Mouse (Mus musculus): ENCODE measurements at regions not wholly inside any gene's neighbourhood (a gene's known extent, or its start where the extent isn't known, plus 50 kb on each side); places are given as distances from the start of the nearest gene placed in this dataset.

DNA sequence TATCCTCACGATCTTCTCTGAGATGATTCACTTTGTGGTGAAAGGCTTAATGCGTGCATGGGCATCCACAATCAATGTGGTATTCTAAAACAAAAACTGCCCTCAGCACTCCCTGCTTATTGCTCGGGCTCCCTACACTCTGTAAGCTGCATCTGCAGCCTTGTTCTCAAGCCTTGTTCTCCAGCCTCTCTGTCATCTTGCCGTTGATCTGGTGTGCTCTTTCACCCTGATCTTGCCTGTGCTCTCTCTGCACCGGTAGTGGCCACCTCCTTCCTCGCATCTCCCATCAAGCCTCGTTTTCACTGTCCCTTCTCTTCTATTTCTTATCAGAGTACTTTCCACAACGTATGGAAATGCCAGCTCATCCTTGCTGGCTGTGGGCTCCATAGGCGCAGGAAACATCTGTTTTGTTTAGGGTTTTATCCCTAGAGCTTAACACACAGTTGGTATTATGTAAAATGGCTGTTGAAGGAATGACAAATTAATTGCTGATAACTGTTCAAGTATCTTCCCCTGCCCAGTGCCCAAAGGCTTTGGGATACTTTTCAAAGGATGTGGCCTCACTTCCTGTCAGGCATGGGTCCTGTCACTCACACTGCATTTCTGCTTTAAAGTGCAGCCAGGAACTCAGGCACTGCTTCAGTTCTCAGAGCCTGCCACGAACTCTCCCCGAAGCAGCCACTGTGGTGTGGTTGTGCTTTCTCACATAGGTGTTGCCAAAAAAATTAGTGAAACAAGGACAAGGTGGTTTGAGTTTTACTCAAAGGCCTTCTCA lies 158.9 kb upstream of the Gm12728 start:
- no peaks in the 10 kb centered on the region for H3K27me3 ChIP-seq (ENCODE audit: control insufficient read depth, insufficient read depth, low read length, poor library complexity, severe bottlenecking)
- no peaks in the 10 kb centered on the region for H3K36me3 ChIP-seq (ENCODE audit: control insufficient read depth, insufficient read depth, low read length, poor library complexity, severe bottlenecking)
- DNase-seq (ENCODE audit: low read depth, low spot score), result no peak

DNA sequence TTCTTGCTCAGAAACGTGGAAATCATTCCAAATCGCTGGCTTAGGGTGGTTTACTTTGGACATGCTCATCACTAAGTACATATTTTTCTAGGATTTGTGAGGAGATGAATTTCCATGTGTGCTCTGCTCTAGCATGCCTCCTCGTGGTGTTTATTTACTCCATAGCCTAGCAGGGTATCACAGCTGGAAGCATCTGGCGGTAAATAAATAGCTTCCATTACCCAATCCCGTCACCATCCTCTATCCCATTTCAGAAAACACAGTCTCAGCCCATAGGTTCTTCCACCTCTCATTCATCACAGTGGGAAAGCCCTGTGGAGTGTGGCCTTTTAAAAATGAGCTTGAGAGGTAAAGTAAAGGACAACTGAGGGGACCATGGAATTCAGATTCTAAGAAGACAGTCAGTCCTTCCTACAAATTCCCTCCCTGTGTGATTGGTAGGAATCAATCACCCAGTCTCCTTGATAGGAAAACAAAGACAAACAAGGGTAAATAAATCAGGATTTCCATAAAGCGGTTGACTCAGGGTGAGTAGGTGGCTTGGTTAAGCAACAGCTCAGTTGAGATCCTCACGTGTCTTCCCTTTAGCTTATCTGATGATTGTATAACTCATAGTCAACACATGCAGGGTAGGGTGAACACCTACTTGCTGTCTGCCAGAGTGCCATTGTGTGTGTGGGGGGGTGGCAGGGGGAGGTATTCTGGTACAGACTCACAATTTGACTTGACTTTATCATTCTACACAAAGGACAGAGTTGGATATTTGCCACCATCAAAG lies 156.9 kb upstream of the Gm12728 start:
- no peak for DNase-seq (ENCODE audit: low read depth, low spot score)
- Histone ChIP-seq H3K36me3 (ENCODE audit: control insufficient read depth, insufficient read depth, low read length, poor library complexity, severe bottlenecking) (no peaks in the 10 kb centered on the region), H3K27me3 (ENCODE audit: control insufficient read depth, insufficient read depth, low read length, poor library complexity, severe bottlenecking) (no peaks in the 10 kb centered on the region)

GRCm38 (mm10) chr4:105633789-105634188 lies 155.9 kb upstream of the Gm12728 start:
- DNase-seq (ENCODE audit: low read depth, low spot score), result no peak
- Histone ChIP-seq H3K36me3 (ENCODE audit: control insufficient read depth, insufficient read depth, low read length, poor library complexity, severe bottlenecking) (no peaks in the 10 kb centered on the region), H3K27me3 (ENCODE audit: control insufficient read depth, insufficient read depth, low read length, poor library complexity, severe bottlenecking) (no peaks in the 10 kb centered on the region)

DNA sequence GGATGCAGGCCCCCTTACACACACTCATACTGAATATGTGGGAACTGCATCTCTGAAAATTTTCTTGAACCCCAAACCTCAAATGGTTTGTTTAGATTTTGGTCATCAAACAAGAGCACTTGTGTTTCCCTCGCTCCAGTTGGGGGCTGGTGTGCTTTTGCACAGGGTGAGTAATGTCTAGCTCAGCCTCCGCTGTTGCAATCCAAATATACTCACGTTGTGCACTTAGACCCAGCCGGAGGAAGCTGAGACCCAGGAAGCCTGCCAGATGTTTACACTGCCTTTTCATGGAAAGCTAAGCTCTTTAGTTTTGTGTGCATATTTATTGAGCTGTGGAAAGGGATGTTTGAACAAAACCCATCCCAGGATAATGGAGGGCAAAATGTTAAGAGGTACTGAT lies 148.9 kb upstream of the Gm12728 start:
- no peak for DNase-seq (ENCODE audit: low read depth, low spot score)
- Histone ChIP-seq H3K36me3 (ENCODE audit: control insufficient read depth, insufficient read depth, low read length, poor library complexity, severe bottlenecking) (no peaks in the 10 kb centered on the region), H3K27me3 (ENCODE audit: control insufficient read depth, insufficient read depth, low read length, poor library complexity, severe bottlenecking) (no peaks in the 10 kb centered on the region)

GRCm38 (mm10) chr4:105641582-105641981 lies 148.1 kb upstream of the Gm12728 start:
- Histone ChIP-seq H3K36me3 (ENCODE audit: control insufficient read depth, insufficient read depth, low read length, poor library complexity, severe bottlenecking) (no peaks in the 10 kb centered on the region), H3K27me3 (ENCODE audit: control insufficient read depth, insufficient read depth, low read length, poor library complexity, severe bottlenecking) (no peaks in the 10 kb centered on the region)
- DNase-seq (ENCODE audit: low read depth, low spot score), result no peak

DNA sequence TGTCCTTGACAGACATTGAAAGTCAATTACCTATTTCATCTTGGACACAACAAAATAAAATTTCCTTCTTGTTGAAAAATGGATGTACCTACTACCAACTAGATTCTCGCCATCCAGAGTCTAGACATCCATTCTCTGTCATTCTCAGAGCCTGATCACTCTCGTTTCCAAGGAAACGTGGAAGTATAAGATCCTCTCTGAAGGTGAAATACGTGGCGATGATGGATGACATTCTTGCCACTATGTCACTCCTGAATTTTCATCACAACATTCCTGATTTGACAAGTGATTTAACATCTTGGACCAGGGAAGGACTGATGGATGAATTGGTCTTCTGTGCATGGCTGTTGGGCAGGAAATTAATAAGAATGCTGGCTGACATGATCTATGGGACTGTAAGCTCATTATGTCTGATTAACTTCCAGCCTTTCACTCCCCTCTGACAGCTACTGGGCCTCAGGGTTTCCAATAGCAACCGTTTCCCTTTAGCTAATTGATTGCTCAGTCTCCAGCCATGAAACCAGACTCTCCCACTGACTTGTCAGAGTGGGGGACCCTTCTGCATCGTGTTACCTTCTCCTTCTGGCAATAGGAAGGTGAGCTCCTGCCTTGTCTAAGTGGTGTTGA lies 140.7 kb upstream of the Gm12728 start:
- DNase-seq (ENCODE audit: low read depth, low spot score), result no peak

DNA sequence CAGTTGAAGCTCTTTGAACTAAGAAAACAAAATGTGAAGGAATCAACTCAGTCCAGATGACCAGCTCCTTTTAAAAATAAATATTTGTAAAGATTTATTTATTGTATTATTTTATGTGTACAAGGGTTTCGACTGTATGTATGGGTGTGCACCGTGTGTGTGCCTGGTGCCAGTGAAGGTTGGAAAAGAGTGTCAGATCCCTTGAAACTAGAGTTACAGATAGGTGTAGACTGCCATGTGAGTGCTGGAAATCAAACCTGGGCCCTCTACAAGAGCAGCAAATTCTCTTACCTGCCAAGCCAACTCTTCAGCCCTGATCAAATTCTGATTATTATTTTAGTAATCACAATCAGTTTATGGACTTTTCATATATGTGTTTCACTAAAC lies 140.2 kb upstream of the Gm12728 start:
- no peaks in the 10 kb centered on the region for H3K27me3 ChIP-seq (ENCODE audit: control insufficient read depth, insufficient read depth, low read length, poor library complexity, severe bottlenecking)
- DNase-seq (ENCODE audit: low read depth, low spot score), result no peak
- H3K36me3 ChIP-seq (ENCODE audit: control insufficient read depth, insufficient read depth, low read length, poor library complexity, severe bottlenecking), result no peaks in the 10 kb centered on the region

More for the DNA sequence above, 140.7 kb upstream of the Gm12728 start:
- no peaks in the 10 kb centered on the region for H3K27me3 ChIP-seq (ENCODE audit: control insufficient read depth, insufficient read depth, low read length, poor library complexity, severe bottlenecking)
- H3K36me3 ChIP-seq (ENCODE audit: control insufficient read depth, insufficient read depth, low read length, poor library complexity, severe bottlenecking), result no peaks in the 10 kb centered on the region

DNA sequence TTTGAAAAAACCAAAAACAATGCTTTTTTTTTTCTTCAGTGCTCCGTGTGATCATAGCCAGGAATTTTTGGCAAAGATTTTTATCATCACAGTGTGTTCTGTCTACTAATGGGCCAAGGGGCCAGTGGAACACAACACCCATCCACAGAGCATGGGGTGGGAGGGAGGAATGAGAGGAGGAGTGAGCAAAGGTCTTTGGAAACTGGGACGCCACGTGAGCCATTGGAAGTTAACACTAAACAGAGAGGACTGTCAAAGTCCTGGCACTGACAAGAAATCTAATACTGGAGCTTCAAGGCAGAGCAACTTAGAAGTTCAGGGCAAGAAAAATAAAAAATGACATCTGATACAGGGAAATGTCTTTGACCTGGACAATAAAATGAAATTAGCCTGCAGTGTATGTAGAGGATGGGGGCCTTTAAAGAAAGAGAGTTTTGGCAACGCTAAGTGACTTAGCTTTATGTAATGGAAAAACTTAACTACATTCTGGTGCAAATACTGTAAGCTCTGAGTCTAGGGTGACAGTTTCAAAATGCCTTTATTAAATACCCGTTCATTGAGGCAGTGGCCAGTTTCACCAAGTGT lies 133.5 kb upstream of the Gm12728 start:
- Histone ChIP-seq H3K27me3 (ENCODE audit: control insufficient read depth, insufficient read depth, low read length, poor library complexity, severe bottlenecking) (no peaks in the 10 kb centered on the region), H3K36me3 (ENCODE audit: control insufficient read depth, insufficient read depth, low read length, poor library complexity, severe bottlenecking) (no peaks in the 10 kb centered on the region)
- no peak for DNase-seq (ENCODE audit: low read depth, low spot score)

GRCm38 (mm10) chr4:105658581-105658980 lies 131.1 kb upstream of the Gm12728 start:
- H3K36me3 ChIP-seq (ENCODE audit: control insufficient read depth, insufficient read depth, low read length, poor library complexity, severe bottlenecking), result no peaks in the 10 kb centered on the region
- no peak for DNase-seq (ENCODE audit: low read depth, low spot score)
- no peaks in the 10 kb centered on the region for H3K27me3 ChIP-seq (ENCODE audit: control insufficient read depth, insufficient read depth, low read length, poor library complexity, severe bottlenecking)

- Histone ChIP-seq H3K27me3 (ENCODE audit: control insufficient read depth, insufficient read depth, low read length, poor library complexity, severe bottlenecking) (no peaks in the 10 kb centered on the region), H3K36me3 (ENCODE audit: control insufficient read depth, insufficient read depth, low read length, poor library complexity, severe bottlenecking) (no peaks in the 10 kb centered on the region)
These were observed 113.0 kb upstream of the Gm12728 start for GRCm38 (mm10) chr4:105676690-105677089.

GRCm38 (mm10) chr4:105690716-105691115 lies 99.0 kb upstream of the Gm12728 start:
- no peak for DNase-seq (ENCODE audit: low read depth, low spot score)
- H3K27me3 ChIP-seq (ENCODE audit: control insufficient read depth, insufficient read depth, low read length, poor library complexity, severe bottlenecking), result no peaks in the 10 kb centered on the region
- no peaks in the 10 kb centered on the region for H3K36me3 ChIP-seq (ENCODE audit: control insufficient read depth, insufficient read depth, low read length, poor library complexity, severe bottlenecking)

More at GRCm38 (mm10) chr4:105676690-105677089, 113.0 kb upstream of the Gm12728 start:
- no peak for DNase-seq (ENCODE audit: low read depth, low spot score)

DNA sequence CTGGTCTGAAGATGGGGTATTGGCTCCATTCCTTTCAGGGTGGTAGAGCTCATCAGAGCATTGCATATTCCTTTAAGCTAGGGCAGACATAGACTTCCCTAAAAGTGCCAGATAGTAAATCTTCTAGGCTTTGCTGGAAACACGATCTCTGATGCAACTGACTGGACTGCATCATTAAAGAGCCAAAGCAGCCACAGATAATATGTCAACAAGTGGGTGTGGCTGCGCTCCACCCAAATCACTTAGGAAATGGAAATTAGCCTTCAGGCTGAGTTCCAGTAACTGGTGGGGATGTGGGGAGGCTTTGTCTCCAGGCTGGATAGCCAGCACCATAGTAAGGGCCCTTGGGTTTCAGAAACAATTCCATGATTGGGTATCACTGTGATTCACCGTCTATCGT lies 97.3 kb upstream of the Gm12728 start:
- H3K27me3 ChIP-seq (ENCODE audit: control insufficient read depth, insufficient read depth, low read length, poor library complexity, severe bottlenecking), result no peaks in the 10 kb centered on the region
- no peak for DNase-seq (ENCODE audit: low read depth, low spot score)
- H3K36me3 ChIP-seq (ENCODE audit: control insufficient read depth, insufficient read depth, low read length, poor library complexity, severe bottlenecking), result no peaks in the 10 kb centered on the region

DNA sequence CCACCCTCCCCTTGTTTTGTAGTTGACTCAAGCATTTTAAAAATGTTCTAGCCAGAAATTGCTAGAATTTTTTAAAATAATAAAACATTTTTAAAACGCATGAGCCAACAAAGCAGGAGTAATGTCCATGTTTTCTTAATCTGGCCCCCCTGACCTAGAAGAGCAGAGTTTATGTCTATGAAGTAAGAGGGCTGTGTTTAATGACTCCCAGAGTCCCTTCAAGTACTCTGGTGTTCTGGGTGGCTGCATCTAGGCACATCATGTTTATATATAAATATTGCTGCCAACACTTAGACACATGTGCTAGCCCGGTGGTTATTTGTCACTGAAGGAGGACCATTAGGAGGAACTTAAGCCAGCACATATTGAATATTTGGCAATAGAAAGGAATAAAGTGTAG lies 93.8 kb upstream of the Gm12728 start:
- DNase-seq (ENCODE audit: low read depth, low spot score), result no peak
- no peaks in the 10 kb centered on the region for H3K36me3 ChIP-seq (ENCODE audit: control insufficient read depth, insufficient read depth, low read length, poor library complexity, severe bottlenecking)
- H3K27me3 ChIP-seq (ENCODE audit: control insufficient read depth, insufficient read depth, low read length, poor library complexity, severe bottlenecking), result no peaks in the 10 kb centered on the region

GRCm38 (mm10) chr4:105697123-105697522 lies 92.5 kb upstream of the Gm12728 start:
- DNase-seq (ENCODE audit: low read depth, low spot score), result no peak
- Histone ChIP-seq H3K36me3 (ENCODE audit: control insufficient read depth, insufficient read depth, low read length, poor library complexity, severe bottlenecking) (no peaks in the 10 kb centered on the region), H3K27me3 (ENCODE audit: control insufficient read depth, insufficient read depth, low read length, poor library complexity, severe bottlenecking) (no peaks in the 10 kb centered on the region)

DNA sequence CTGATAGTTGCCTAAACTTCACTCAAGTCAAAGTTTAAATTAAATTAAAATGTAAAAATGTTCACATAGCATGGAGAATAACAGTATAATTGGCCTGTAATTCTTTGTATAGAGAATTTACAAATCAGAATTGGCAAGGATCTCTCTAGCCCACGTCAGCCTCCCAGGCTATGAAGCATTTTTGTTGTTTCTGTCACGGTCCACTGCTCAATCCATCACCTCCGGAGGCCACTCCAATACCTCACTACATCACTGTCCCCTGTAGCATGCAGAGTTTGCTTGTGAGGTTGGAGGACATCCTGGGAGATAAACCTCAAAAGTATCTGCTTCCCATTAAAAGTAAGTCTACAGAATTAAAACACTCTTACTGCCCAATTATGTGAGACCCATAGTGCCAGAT lies 87.6 kb upstream of the Gm12728 start:
- H3K27me3 ChIP-seq (ENCODE audit: control insufficient read depth, insufficient read depth, low read length, poor library complexity, severe bottlenecking), result no peaks in the 10 kb centered on the region
- no peaks in the 10 kb centered on the region for H3K36me3 ChIP-seq (ENCODE audit: control insufficient read depth, insufficient read depth, low read length, poor library complexity, severe bottlenecking)
- no peak for DNase-seq (ENCODE audit: low read depth, low spot score)

All from splenic B cell, adult 2 months (primary cell).